Mouse (Mus musculus) heart, embryonic 11.5 days (tissue): ENCODE measurements around the gene Hoxd4. TPM values are rescaled to one million over a fixed set of nuclear protein-coding genes. Genes with fewer than 3 reads are reported as not detected.

Experiments
- ATAC-seq: fragments of 200-750 bp; cut with Nextera tagmentation; replicated peaks from 2 replicates; pipeline ENCODE4 v1.8.0; 2017; ENCODE audit warnings: moderate library complexity; ENCODE audit not compliant: insufficient number of reproducible peaks, low FRiP score, low TSS enrichment
- H3K27ac ChIP-seq: fragments of 300-500 bp; sonication (generic); 2 replicates; pipeline ENCODE4 v1.5.1; 2014; ENCODE audit warnings: mild to moderate bottlenecking, low read depth, low read length
- H3K27me3 ChIP-seq: fragments of 300-500 bp; sonication (generic); 2 replicates; pipeline ENCODE4 v1.6.1; 2014; ENCODE audit warnings: mild to moderate bottlenecking, low read length, mixed read lengths; ENCODE audit not compliant: control insufficient read depth, insufficient read depth
- H3K36me3 ChIP-seq: fragments of 300-500 bp; sonication (generic); 2 replicates; pipeline ENCODE4 v1.6.1; 2014; ENCODE audit warnings: mild to moderate bottlenecking, low read length, moderate library complexity, mixed read lengths; ENCODE audit not compliant: control insufficient read depth, insufficient read depth
- H3K4me1 ChIP-seq: fragments of 300-500 bp; sonication (generic); 2 replicates; pipeline ENCODE4 v1.6.1; 2014; ENCODE audit warnings: low read length; ENCODE audit not compliant: control insufficient read depth, insufficient read depth
- H3K4me2 ChIP-seq: fragments of 300-500 bp; sonication (generic); 2 replicates; pipeline ENCODE4 v1.6.1; 2014; ENCODE audit warnings: mild to moderate bottlenecking, moderate library complexity
- H3K4me3 ChIP-seq: fragments of 300-500 bp; sonication (generic); 2 replicates; pipeline ENCODE4 v1.5.1; 2014; ENCODE audit warnings: low read depth, low read length
- H3K9ac ChIP-seq: fragments of 300-500 bp; sonication (generic); 2 replicates; pipeline ENCODE4 v1.6.1; 2014; ENCODE audit warnings: mild to moderate bottlenecking, low read depth, low read length, moderate library complexity
- H3K9me3 ChIP-seq: fragments of 300-500 bp; sonication (generic); replicated peaks from 2 replicates; pipeline ENCODE4 v1.6.1; 2016; ENCODE audit warnings: low read length; ENCODE audit not compliant: control insufficient read depth
- WGBS: fragments of 180-500 bp; shearing (Covaris S2); extraction: QIAGEN DNeasy Blood & Tissue Kit; methylation state at CpG from one replicate; pipeline ENCODE4 v1.1.7; 2014; ENCODE audit not compliant: insufficient replicate concordance; 5-methylcytosine and 5-hydroxymethylcytosine counted together
- polyA plus RNA-seq: library from polyadenylated mRNA; unstranded; fragments of >200 nt; fragmentation: Nextera tagmentation; extraction: Ambion mirVana; gene quantifications from 2 replicates; pipeline ENCODE4 v1.2.1, GENCODE M21; 2014

The Hoxd4 gene
- polyA plus RNA-seq, 1 experiment from 2014 or later = not detected

DNA sequence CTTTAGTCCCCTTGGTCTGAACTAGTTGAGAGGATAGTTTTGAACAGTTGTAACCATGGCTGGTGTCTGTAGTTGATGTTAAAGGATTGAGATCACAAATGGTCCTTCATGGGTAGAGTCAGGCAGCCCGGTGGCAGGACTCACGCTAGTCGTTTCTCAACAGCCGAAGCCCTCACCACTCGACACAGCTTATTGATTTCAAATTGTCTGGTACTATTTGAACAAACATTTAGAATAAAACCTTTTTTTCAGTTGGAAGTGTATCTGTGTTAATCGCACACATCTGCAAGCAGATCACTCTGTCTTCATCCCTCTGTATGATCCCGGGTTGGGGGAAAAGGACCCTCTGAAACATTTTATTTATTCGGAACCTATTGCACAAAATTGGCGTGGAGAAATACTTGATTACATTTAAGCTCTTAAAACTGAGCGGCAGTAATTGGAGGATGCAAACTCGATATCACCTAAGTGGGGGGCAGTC lies 36.0 kb downstream of the Hoxd4 start:
- Histone ChIP-seq H3K4me3 (no peak overlapping the region), H3K27ac (no peak overlapping the region), H3K9me3 (no peaks in the 10 kb centered on the region)

DNA sequence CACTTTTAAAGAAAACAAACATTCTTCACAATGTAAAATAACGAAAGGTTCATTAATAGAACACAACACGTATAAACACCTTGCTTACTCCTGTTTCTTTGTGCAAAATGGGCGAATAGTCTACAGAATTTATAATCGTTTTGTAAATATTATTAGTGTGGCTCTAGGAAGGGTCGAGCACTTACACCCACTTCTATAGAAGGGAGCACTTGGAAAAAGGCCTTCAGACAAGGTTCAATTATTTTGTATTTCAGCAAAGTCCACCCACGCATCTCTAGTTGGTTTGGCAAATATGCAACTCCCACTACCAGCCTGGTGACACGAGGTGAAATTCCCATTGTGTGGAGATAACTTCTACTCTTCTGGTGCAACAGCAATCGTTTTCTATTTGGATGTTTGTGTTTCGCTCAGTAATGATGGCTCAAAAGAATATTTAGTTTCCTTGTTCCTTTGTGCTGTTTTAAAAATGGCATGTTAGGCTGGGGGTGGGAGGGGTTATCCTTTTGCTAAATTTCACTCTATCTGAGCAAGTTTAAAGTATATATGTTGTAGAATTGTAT lies 36.8 kb downstream of the Hoxd4 start:
- Histone ChIP-seq H3K9me3 (no peaks in the 10 kb centered on the region), H3K9ac (no peak overlapping the region), H3K36me3 (no peaks in the 10 kb centered on the region), H3K4me3 (no peak overlapping the region), H3K27ac (no peak overlapping the region), H3K27me3 (peaks cover 99% of the 10 kb centered on the region), H3K4me1 (peaks cover 10% of the 10 kb centered on the region; the same call in 1 of the 2 replicates), H3K4me2 (no peak overlapping the region)
- WGBS = 7% methylated on average over 9 of the region's 9 CpGs
- ATAC-seq = no peak

More for the DNA sequence above, 36.0 kb downstream of the Hoxd4 start:
- peaks cover 97% of the 10 kb centered on the region for H3K27me3 ChIP-seq
- peaks cover 2% of the 10 kb centered on the region; the same call in 1 of the 2 replicates for H3K4me1 ChIP-seq
- H3K9ac ChIP-seq = no peak overlapping the region
- WGBS = 10% methylated on average over 11 of the region's 11 CpGs
- H3K4me2 ChIP-seq = no peak overlapping the region; the same call in 1 of the 2 replicates
- no peak for ATAC-seq
- H3K36me3 ChIP-seq = no peaks in the 10 kb centered on the region

- WGBS = under 1% methylated on average over 47 of the region's 47 CpGs
- Histone ChIP-seq H3K9ac (no peak overlapping the region), H3K4me3 (peak overlapping the region; percentile 32), H3K36me3 (no peaks in the 10 kb centered on the region), H3K27ac (no peak overlapping the region), H3K9me3 (no peaks in the 10 kb centered on the region), H3K4me2 (peak overlapping the region; percentile 59), H3K27me3 (peaks cover 99% of the 10 kb centered on the region), H3K4me1 (peaks cover 10% of the 10 kb centered on the region; the same call in 1 of the 2 replicates)
- ATAC-seq = no peak; the same call in 1 of the 2 replicates
Measured at GRCm38 (mm10) chr2:74749337-74750121, 37.8 kb downstream of the Hoxd4 start.

DNA sequence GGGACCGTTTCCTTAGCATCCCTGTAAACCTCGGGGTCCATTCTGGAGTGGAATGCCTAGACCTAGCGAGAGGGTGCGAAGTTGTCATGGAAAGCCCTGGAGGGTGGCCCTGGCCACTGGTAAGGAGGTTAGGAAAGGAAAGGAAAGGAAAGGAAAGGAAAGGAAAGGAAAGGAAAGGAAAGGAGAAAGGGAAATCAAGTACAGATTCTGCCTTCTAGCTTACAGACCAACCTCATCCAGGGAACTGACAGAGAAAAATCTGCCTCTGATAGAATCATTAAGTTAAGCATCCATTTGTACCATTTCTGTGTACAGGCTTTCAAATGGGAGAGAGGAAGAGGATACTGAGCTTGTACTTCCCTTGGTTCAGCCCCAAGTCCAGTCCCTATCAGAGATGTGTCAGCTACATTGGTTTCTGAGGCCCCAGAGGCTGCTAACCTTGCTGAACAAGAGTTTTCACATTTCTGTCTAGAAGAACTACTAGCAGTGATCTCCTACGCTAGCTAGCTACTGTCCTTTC lies 39.1 kb downstream of the Hoxd4 start:
- 28% methylated on average over 5 of the region's 5 CpGs for WGBS
- Histone ChIP-seq H3K4me2 (no peak overlapping the region), H3K27me3 (peaks cover 94% of the 10 kb centered on the region), H3K27ac (no peak overlapping the region), H3K4me1 (peaks cover 10% of the 10 kb centered on the region; the same call in 1 of the 2 replicates), H3K9me3 (no peaks in the 10 kb centered on the region), H3K4me3 (no peak overlapping the region), H3K9ac (no peak overlapping the region), H3K36me3 (no peaks in the 10 kb centered on the region)
- no peak for ATAC-seq

GRCm38 (mm10) chr2:74751861-74752260 lies 40.1 kb downstream of the Hoxd4 start:
- Histone ChIP-seq H3K27me3 (peaks cover 86% of the 10 kb centered on the region), H3K4me1 (peaks cover 10% of the 10 kb centered on the region; the same call in 1 of the 2 replicates), H3K4me3 (no peak overlapping the region)

DNA sequence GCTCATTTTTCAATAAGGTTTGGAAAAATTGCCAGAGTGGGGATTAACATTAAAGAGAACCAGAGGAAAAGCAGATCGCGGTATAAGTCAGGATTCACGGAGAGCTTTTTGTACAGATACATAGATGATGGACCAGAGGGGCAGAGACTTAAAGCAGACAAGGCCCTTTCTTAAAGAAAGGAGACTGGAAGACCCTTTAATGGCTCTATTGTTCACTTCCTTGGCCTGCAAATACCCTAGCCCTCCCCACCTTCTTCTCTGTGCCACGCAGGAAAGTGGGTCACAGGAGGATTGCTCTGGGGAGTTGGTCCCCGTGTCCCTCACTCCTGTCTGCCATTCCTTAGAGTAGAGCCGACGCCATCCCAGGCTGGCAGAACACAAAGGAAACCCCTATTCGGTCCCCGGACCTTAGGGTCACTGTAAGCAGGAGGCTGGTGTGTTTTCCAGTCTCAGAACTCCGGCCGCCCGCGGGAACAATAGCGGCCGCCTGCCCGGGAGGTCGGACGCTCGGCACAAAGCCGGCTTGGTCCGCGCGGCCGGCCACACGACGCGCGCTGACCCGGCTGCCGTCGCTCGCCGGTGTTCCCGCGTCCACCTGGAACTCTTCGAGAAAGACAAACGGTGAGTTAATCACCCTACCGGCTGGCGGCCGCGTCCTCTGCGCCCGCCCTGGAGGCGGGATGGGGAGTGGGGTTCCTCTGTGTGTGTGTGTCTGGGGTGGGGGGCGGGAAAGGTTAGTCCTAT lies 40.9 kb downstream of the Hoxd4 start:
- Histone ChIP-seq H3K4me2 (peak overlapping the region; percentile 73), H3K27ac (no peak overlapping the region), H3K9me3 (no peaks in the 10 kb centered on the region), H3K4me3 (peak overlapping the region; percentile 46), H3K36me3 (no peaks in the 10 kb centered on the region), H3K27me3 (peaks cover 78% of the 10 kb centered on the region), H3K4me1 (peaks cover 10% of the 10 kb centered on the region; the same call in 1 of the 2 replicates), H3K9ac (peak overlapping the region; percentile 39; the same call in 1 of the 2 replicates)
- 2% methylated on average over 45 of the region's 45 CpGs for WGBS
- no peak for ATAC-seq

More at GRCm38 (mm10) chr2:74751861-74752260, 40.1 kb downstream of the Hoxd4 start:
- ATAC-seq = no peak
- no peak overlapping the region for H3K9ac ChIP-seq
- no peaks in the 10 kb centered on the region for H3K9me3 ChIP-seq
- H3K27ac ChIP-seq = no peak overlapping the region
- no peaks in the 10 kb centered on the region for H3K36me3 ChIP-seq
- H3K4me2 ChIP-seq = no peak overlapping the region
- WGBS = 67% methylated on average over 1 of the region's 1 CpGs

- H3K27ac ChIP-seq = no peak overlapping the region
- H3K4me1 ChIP-seq = peaks cover 10% of the 10 kb centered on the region; the same call in 1 of the 2 replicates
- peak overlapping the region; percentile 73 for H3K4me2 ChIP-seq
- no peaks in the 10 kb centered on the region for H3K9me3 ChIP-seq
- peak overlapping the region; percentile 46 for H3K4me3 ChIP-seq
- no peak for ATAC-seq
- H3K9ac ChIP-seq = peak overlapping the region; percentile 39; the same call in 1 of the 2 replicates
- no peaks in the 10 kb centered on the region for H3K36me3 ChIP-seq
- peaks cover 74% of the 10 kb centered on the region for H3K27me3 ChIP-seq
- WGBS = 0% methylated on average over 25 of the region's 25 CpGs
Measured at GRCm38 (mm10) chr2:74753175-74753523, 41.4 kb downstream of the Hoxd4 start.

- WGBS = 30% methylated on average over 5 of the region's 5 CpGs
- H3K4me2 ChIP-seq = no peak overlapping the region
- H3K9me3 ChIP-seq = no peaks in the 10 kb centered on the region
- no peak overlapping the region for H3K9ac ChIP-seq
- no peak overlapping the region for H3K4me3 ChIP-seq
- H3K27me3 ChIP-seq = peaks cover 72% of the 10 kb centered on the region
- no peak overlapping the region for H3K27ac ChIP-seq
- H3K4me1 ChIP-seq = peaks cover 10% of the 10 kb centered on the region; the same call in 1 of the 2 replicates
- ATAC-seq = no peak
- no peaks in the 10 kb centered on the region for H3K36me3 ChIP-seq
Measured at GRCm38 (mm10) chr2:74753711-74754110, 42.0 kb downstream of the Hoxd4 start.
